27 mouse cellular contexts compared by ENCODE assay signal in the genomic region with DNA sequence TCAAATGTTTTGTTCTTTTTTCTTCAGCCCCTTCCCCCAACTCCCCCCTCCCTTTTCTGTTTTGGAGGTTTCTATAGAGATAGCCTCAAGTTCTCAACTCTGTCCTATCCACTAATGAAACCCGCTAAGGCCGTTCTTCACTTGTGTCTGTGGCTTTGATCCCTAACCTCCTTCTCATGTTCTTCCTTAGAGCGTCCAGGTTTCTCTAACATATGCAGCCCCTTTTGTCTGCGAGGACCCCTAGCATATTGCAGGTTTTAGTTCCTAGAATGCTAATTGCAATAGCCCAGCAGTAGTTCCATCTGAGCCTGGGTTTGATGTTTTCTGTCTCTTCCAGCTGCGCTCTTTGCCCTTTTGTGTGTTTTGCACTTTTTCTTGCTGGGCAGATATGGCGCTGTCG.
DNase-seq lines count a peak whose midpoint lies in the region; ATAC-seq and TF ChIP-seq lines count a peak whose summit lies in the region.
"Had no signal": no experiment of that assay in that cellular context is flagged by ENCODE, and none has a peak within 500 bp of the region (broad histone marks: within the 10 kb centered on the region; RNA-seq: fewer than 3 reads in every experiment).

No protein-coding gene starts in this region.

- H3K27me3 ChIP-seq in forebrain, embryonic 10.5 days (ENCODE audit: poor library complexity, severe bottlenecking), result no peaks in the 10 kb centered on the region
- no peaks in the 10 kb centered on the region for H3K27me3 ChIP-seq in forebrain, embryonic 16.5 days (replicated peaks; ENCODE audit: control insufficient read depth, insufficient read depth, low read length)
- no peaks in the 10 kb centered on the region for H3K27me3 ChIP-seq in hindbrain, embryonic 12.5 days
- no peaks in the 10 kb centered on the region for H3K27me3 ChIP-seq in hindbrain, embryonic 10.5 days (ENCODE audit: insufficient read depth, poor library complexity, severe bottlenecking)
- H3K27me3 ChIP-seq in neural tube, embryonic 12.5 days (replicated peaks), result no peaks in the 10 kb centered on the region
- no peaks in the 10 kb centered on the region for H3K27me3 ChIP-seq in stomach, postnatal 0 days (ENCODE audit: control insufficient read depth, insufficient read depth, low read length)
- H3K27me3 ChIP-seq: embryonic facial prominence, embryonic 13.5 days; heart, embryonic 13.5 days; limb, embryonic 15.5 days; liver, embryonic 13.5 days had no signal

- ATAC-seq in forebrain, embryonic 16.5 days, result no peak
- ATAC-seq in hindbrain, embryonic 12.5 days (ENCODE audit: low FRiP score), result no peak
- ATAC-seq in neural tube, embryonic 12.5 days (ENCODE audit: low FRiP score, low read depth), result no peak
- ATAC-seq in stomach, postnatal 0 days (ENCODE audit: low FRiP score, low TSS enrichment), result no peak
- ATAC-seq: CD4-positive, CD25-positive, alpha-beta regulatory T cell, adult 4 months; inflammation-experienced regulatory T-cells, adult 6 months; lung, postnatal 0 days had no signal

- 48% methylated on average over 7 of the region's 7 CpGs for WGBS in forebrain, embryonic 10.5 days
- 14% methylated on average over 7 of the region's 7 CpGs for WGBS in forebrain, embryonic 16.5 days
- 25% methylated on average over 7 of the region's 7 CpGs for WGBS in hindbrain, embryonic 12.5 days
- WGBS in hindbrain, embryonic 10.5 days, result 26% methylated on average over 7 of the region's 7 CpGs
- 23% methylated on average over 7 of the region's 7 CpGs for WGBS in neural tube, embryonic 12.5 days
- WGBS in stomach, postnatal 0 days, result 47% methylated on average over 7 of the region's 7 CpGs

- no peak for DNase-seq in forebrain, embryonic 10.5 days (ENCODE audit: extremely low spot score, low spot score)
- no peak for DNase-seq in hindbrain, embryonic 10.5 days (ENCODE audit: low spot score)
- no peak for DNase-seq in neural tube, embryonic 10.5 days (ENCODE audit: extremely low spot score, low spot score)
- no peak for DNase-seq in stomach, postnatal 0 days (ENCODE audit: low spot score)
- DNase-seq: adrenal gland, postnatal 14 days; cerebellum, adult 11-12 months; cerebellum, adult 9-11 months; gastrocnemius, postnatal 10 days; heart, postnatal 10 days; kidney, adult 11 months; kidney, postnatal 14 days; layer of hippocampus, adult 9-11 months; liver, embryonic 13.5 days; lung, adult 18-20 months; lung, postnatal 4 days; retina, postnatal 1 day; right cerebral cortex, postnatal 14 days had no signal

- no peaks in the 10 kb centered on the region for H3K36me3 ChIP-seq in forebrain, embryonic 10.5 days (replicated peaks)
- no peaks in the 10 kb centered on the region for H3K36me3 ChIP-seq in forebrain, embryonic 16.5 days (ENCODE audit: control insufficient read depth, insufficient read depth)
- H3K36me3 ChIP-seq in hindbrain, embryonic 12.5 days, result no peaks in the 10 kb centered on the region
- no peaks in the 10 kb centered on the region for H3K36me3 ChIP-seq in hindbrain, embryonic 10.5 days
- H3K36me3 ChIP-seq in neural tube, embryonic 12.5 days, result no peaks in the 10 kb centered on the region
- H3K36me3 ChIP-seq in stomach, postnatal 0 days (ENCODE audit: control insufficient read depth, insufficient read depth, low read length), result no peaks in the 10 kb centered on the region
- H3K36me3 ChIP-seq: embryonic facial prominence, embryonic 13.5 days; heart, embryonic 13.5 days; limb, embryonic 10.5 days; limb, embryonic 15.5 days; liver, embryonic 13.5 days had no signal

- H3K4me2 ChIP-seq in forebrain, embryonic 16.5 days (ENCODE audit: low read length), result no peak overlapping the region
- H3K4me2 ChIP-seq in hindbrain, embryonic 12.5 days (replicated peaks), result peak overlapping the region; percentile 24; the same call in 1 of the 2 replicates
- peak overlapping the region; percentile 18; the same call in 1 of the 2 replicates for H3K4me2 ChIP-seq in neural tube, embryonic 12.5 days (replicated peaks)
- H3K4me2 ChIP-seq in stomach, postnatal 0 days (replicated peaks; ENCODE audit: low read depth), result no peak overlapping the region
- H3K4me2 ChIP-seq: embryonic facial prominence, embryonic 13.5 days; heart, embryonic 13.5 days; limb, embryonic 15.5 days; liver, embryonic 13.5 days had no signal

- peaks cover 16% of the 10 kb centered on the region for H3K4me1 ChIP-seq in forebrain, embryonic 10.5 days
- no peaks in the 10 kb centered on the region for H3K4me1 ChIP-seq in forebrain, embryonic 16.5 days (replicated peaks; ENCODE audit: control insufficient read depth, insufficient read depth, low read length)
- H3K4me1 ChIP-seq in hindbrain, embryonic 12.5 days, result peaks cover 12% of the 10 kb centered on the region
- H3K4me1 ChIP-seq in hindbrain, embryonic 10.5 days (replicated peaks), result peaks cover 17% of the 10 kb centered on the region
- H3K4me1 ChIP-seq in neural tube, embryonic 12.5 days, result peaks cover 5% of the 10 kb centered on the region; the same call in 1 of the 2 replicates
- no peaks in the 10 kb centered on the region for H3K4me1 ChIP-seq in stomach, postnatal 0 days (replicated peaks; ENCODE audit: control insufficient read depth, insufficient read depth)
- H3K4me1 ChIP-seq: heart, embryonic 13.5 days; limb, embryonic 15.5 days; liver, embryonic 13.5 days had no signal

- H3K9me3 ChIP-seq in forebrain, embryonic 10.5 days, result no peaks in the 10 kb centered on the region
- H3K9me3 ChIP-seq in forebrain, embryonic 16.5 days (ENCODE audit: control insufficient read depth, low read length), result no peaks in the 10 kb centered on the region
- no peaks in the 10 kb centered on the region for H3K9me3 ChIP-seq in hindbrain, embryonic 12.5 days (replicated peaks)
- no peaks in the 10 kb centered on the region for H3K9me3 ChIP-seq in hindbrain, embryonic 10.5 days
- H3K9me3 ChIP-seq in neural tube, embryonic 12.5 days, result no peaks in the 10 kb centered on the region
- H3K9me3 ChIP-seq in stomach, postnatal 0 days (ENCODE audit: control insufficient read depth, low read length), result no peaks in the 10 kb centered on the region
- H3K9me3 ChIP-seq: embryonic facial prominence, embryonic 13.5 days; heart, embryonic 13.5 days; limb, embryonic 10.5 days; limb, embryonic 15.5 days; liver, embryonic 13.5 days had no signal

- 0 out of 2 replicates have a peak overlapping the region, but pooled peaks have one; percentile 15 for H3K27ac ChIP-seq in forebrain, embryonic 10.5 days
- H3K27ac ChIP-seq in forebrain, embryonic 16.5 days (ENCODE audit: low read length), result no peak overlapping the region
- H3K27ac ChIP-seq in hindbrain, embryonic 12.5 days, result no peak overlapping the region
- no peak overlapping the region for H3K27ac ChIP-seq in hindbrain, embryonic 10.5 days
- H3K27ac ChIP-seq in neural tube, embryonic 12.5 days, result no peak overlapping the region
- H3K27ac ChIP-seq in stomach, postnatal 0 days (replicated peaks), result no peak overlapping the region
- H3K27ac ChIP-seq: embryonic facial prominence, embryonic 13.5 days; heart, embryonic 13.5 days; limb, embryonic 10.5 days; limb, embryonic 15.5 days; liver, embryonic 13.5 days had no signal

- no peak overlapping the region; the same call in 1 of the 2 replicates for H3K4me3 ChIP-seq in forebrain, embryonic 10.5 days
- H3K4me3 ChIP-seq in forebrain, embryonic 16.5 days (replicated peaks; ENCODE audit: low read length), result no peak overlapping the region
- no peak overlapping the region for H3K4me3 ChIP-seq in hindbrain, embryonic 12.5 days
- no peak overlapping the region for H3K4me3 ChIP-seq in hindbrain, embryonic 10.5 days
- H3K4me3 ChIP-seq in neural tube, embryonic 12.5 days, result no peak overlapping the region
- no peak overlapping the region for H3K4me3 ChIP-seq in stomach, postnatal 0 days (ENCODE audit: low read depth, low read length)
- H3K4me3 ChIP-seq: embryonic facial prominence, embryonic 13.5 days; heart, embryonic 13.5 days; limb, embryonic 10.5 days; limb, embryonic 15.5 days; liver, embryonic 13.5 days had no signal

- H3K9ac ChIP-seq in forebrain, embryonic 16.5 days (replicated peaks; ENCODE audit: low read depth, low read length), result no peak overlapping the region
- H3K9ac ChIP-seq in hindbrain, embryonic 12.5 days, result no peak overlapping the region
- H3K9ac ChIP-seq in neural tube, embryonic 12.5 days, result no peak overlapping the region
- no peak overlapping the region for H3K9ac ChIP-seq in stomach, postnatal 0 days (ENCODE audit: low read length)
- H3K9ac ChIP-seq: embryonic facial prominence, embryonic 13.5 days; heart, embryonic 13.5 days; limb, embryonic 15.5 days; liver, embryonic 13.5 days had no signal

- TF ChIP-seq EP300 in stomach, postnatal 0 days (optimal IDR thresholded peaks at IDR 0.05), result no peak

- TF ChIP-seq CTCF in stomach, postnatal 0 days (IDR thresholded peaks at IDR 0.05; ENCODE audit: low read depth), result no peak

Comparison
In these comparisons a context has a peak if more than half of its experiments do, and no peak if none do; other contexts are left out.
1. H3K4me2 ChIP-seq: peak in hindbrain, embryonic 12.5 days (single experiment) and neural tube, embryonic 12.5 days (single experiment); none in forebrain, embryonic 16.5 days (single experiment) and stomach, postnatal 0 days (single experiment).